Mouse (Mus musculus): ENCODE results near the gene Zfp13.
A peak's percentile ranks its signal among the peaks of the same experiment; 100 is the strongest.
"Not testable (repeated sequence)": the region's sequence is repeated elsewhere in the genome, so short reads cannot be mapped to it uniquely, and the experiment has no call there.

Gene Zfp13

DNA sequence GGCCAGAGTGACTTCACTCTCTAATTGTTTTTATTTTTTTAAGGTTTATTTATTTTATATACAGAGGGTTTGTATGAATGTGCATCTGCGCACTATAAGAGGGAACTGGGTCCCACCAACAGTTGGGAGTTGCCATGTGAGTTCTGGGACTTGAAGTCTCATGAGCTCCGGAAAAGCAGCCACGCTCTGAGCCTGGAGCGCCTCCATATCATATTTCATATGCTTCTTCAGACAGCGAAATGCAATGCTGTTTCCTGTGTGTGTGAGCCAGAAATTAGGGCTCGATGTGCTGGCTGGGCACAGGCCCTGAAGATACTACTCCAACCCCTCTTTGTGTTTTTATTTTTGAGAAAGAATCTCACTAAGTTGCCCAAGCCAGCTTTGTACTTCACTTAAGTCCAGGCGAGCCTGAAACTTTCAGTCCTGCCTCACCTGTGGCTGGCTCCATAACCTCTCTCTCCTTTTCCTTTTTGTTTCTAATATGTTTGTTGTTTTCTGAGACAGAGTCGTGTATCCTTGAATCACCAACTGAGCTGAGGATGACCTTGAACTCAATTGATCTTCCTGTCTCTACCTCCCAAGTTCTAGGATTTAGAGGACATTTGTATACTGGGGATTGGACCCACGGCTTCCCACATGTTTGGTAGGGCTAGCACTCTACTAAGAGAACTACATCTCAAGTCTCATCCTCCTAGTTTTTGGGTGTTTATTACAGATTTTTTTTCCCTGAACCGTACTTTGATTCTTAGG, 2.7 kb upstream of the Zfp13 start:
- H3K27me3 ChIP-seq (ENCODE audit: control insufficient read depth, insufficient read depth, low read length, poor library complexity, severe bottlenecking): no peaks in the 10 kb centered on the region
- DNase-seq (ENCODE audit: low read depth, low spot score): no peak

DNA sequence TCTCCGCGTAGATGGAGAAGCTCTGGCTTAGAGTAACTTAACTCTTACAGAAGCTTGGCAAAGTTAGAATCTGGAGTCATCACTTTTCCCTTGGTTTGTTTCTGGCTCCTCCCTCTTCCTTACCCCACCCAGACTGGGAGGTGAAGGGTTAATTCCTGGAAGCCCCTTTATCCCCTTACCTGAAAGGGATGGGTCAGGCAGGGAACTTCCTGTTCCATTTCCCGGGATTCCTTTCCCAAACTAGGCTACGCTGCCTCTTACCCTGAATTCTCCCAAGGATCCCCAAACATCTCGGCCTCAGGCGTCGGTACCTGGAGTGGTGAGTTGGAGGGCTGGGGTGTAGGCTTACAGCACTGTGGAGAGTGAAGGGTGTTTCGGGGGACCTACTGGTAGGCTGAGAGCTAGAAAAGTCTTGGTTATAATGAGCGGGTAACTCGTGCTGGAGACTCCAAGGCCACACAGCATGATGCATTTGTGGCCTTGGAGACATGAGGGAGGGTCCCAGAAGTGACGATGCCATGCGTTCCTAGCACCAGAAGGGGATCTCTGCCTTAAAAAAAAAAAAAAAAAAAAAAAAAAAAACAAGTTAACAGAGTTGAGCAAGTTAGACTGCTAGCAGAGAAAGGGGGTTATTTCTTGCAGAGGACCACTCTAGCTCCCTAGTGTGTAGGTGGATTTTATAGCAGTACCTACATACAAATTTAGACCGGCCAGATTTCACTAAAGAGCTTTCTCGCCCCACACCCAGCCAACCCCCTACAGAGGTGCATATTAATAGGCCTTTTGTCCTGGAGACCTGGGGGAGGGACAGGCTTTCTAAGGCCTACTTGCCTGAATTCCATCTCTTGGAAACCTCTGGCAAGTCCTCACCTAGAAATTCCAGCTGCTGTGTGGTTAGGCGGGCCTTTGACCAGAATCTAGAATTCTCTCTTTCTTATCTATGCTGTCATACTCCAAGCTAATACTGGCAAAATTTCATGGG, 1.6 kb upstream of the Zfp13 start, which contains the start of gene Zscan10:
TSS of gene Zscan10 (plus strand) at position 216 of the 982 bp plus-strand sequence.
- H3K27me3 ChIP-seq (ENCODE audit: control insufficient read depth, insufficient read depth, low read length, poor library complexity, severe bottlenecking): no peaks in the 10 kb centered on the region
- no peak for DNase-seq (ENCODE audit: low read depth, low spot score)
- no peaks in the 10 kb centered on the region for H3K36me3 ChIP-seq (ENCODE audit: control insufficient read depth, insufficient read depth, low read length, poor library complexity, severe bottlenecking)

More for the DNA sequence above, 2.7 kb upstream of the Zfp13 start:
- H3K36me3 ChIP-seq (ENCODE audit: control insufficient read depth, insufficient read depth, low read length, poor library complexity, severe bottlenecking): no peaks in the 10 kb centered on the region

DNA sequence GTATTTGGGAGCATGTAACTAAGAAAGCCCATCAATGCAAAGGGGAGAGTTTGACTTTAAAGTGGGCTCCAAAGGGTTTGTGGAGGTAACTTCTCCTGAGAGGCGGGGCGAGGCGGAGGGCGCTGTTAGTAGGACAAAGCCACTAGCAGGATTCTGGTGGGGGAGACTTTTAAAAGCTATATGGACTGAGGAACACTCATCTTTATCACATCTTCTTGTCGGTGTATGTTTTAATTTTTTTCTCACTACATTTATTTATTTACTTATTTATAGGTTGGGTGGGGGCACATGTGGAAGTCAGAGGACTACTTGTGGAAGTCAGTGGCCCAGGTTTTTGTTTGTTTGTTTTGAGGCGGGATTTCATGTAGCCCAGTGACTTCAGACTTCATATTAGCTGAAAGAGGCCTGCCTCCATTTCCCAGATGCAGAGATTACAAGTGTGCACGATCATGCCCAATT, 347 bp upstream of the Zfp13 start:
- DNase-seq (ENCODE audit: low read depth, low spot score): no peak

DNA sequence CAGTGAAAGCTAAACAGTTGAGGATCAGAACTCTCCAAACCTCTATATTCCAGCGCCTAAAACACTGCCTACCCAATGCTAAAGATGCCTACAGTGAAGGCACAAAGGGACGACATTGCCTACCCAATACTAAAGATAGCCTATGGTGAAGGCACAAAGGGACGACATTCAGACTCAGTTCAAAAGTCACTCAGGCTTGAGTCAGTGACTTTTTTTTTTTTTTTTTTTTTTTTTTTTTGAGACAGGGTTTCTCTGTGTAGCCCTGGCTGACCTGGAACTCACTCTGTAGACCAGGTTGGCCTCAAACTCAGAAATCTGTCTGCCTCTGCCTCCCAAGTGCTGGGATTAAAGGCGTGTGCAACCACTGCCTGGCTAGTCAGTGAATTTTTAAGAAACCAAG, 4.1 kb downstream of the Zfp13 start:
- not testable (repeated sequence) for H3K27me3 ChIP-seq (ENCODE audit: control insufficient read depth, insufficient read depth, low read length, poor library complexity, severe bottlenecking); H3K36me3 ChIP-seq (ENCODE audit: control insufficient read depth, insufficient read depth, low read length, poor library complexity, severe bottlenecking); DNase-seq (ENCODE audit: low read depth, low spot score)

More for the DNA sequence above, 347 bp upstream of the Zfp13 start:
- H3K27me3 ChIP-seq (ENCODE audit: control insufficient read depth, insufficient read depth, low read length, poor library complexity, severe bottlenecking): no peaks in the 10 kb centered on the region
- no peaks in the 10 kb centered on the region for H3K36me3 ChIP-seq (ENCODE audit: control insufficient read depth, insufficient read depth, low read length, poor library complexity, severe bottlenecking)

DNA sequence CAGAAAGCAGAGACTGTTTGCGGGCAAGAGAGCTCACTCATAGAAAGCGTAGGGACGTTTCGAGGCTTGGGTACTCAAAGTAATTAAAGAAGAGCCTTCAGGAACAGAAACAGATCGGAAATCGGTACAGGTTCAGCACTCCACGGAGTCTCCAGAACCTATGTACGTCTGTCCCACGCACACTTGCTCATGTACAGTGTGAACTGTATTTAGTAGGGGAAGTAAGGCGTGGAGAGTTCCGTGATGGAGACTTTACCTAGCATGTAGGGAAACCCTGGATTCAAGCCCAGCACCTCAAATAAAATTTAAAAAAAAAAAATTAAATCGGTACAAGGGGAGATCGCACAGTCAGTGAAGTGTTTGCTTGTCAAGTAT, 6.4 kb downstream of the Zfp13 start:
- no peak for DNase-seq (ENCODE audit: low read depth, low spot score)
- no peaks in the 10 kb centered on the region for H3K36me3 ChIP-seq (ENCODE audit: control insufficient read depth, insufficient read depth, low read length, poor library complexity, severe bottlenecking)

DNA sequence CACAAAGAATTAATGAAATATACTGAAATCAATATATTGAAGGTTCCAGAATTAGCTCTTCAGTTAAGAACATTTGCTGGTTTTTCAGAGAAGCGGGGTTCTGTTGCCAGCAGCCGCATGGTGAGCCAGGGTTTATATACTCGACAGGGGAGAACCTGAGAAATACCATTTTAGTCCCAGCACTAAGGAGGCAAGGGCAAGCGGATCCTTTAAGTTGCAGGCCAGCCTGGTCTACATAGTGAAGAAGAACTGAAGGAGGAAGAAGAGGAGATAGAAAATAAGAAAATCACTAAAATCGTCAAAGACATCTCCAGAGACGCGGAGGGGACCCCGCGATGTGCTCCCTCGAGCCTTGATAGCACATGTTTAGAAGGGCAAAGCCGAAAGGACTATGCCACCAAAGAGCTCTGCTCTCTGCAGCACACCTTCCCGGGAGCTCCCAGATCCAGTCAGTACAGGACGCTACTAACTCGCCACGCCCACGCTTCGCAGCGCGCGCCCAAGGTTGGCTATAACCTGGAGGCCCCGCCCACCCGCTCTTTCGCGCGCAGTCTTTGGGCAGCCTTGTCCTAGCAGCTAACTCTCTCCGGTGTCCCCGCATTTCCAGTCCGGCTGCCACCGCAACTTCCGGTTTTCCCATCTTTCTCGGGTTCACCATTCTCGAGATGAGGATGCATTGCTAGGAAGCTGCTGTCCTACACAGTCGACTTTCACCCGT, 6.9 kb downstream of the Zfp13 start:
- peak; percentile 78 for DNase-seq (ENCODE audit: low read depth, low spot score)
- Histone ChIP-seq H3K27me3 (ENCODE audit: control insufficient read depth, insufficient read depth, low read length, poor library complexity, severe bottlenecking) (no peaks in the 10 kb centered on the region), H3K36me3 (ENCODE audit: control insufficient read depth, insufficient read depth, low read length, poor library complexity, severe bottlenecking) (no peaks in the 10 kb centered on the region)

More for the DNA sequence above, 6.4 kb downstream of the Zfp13 start:
- H3K27me3 ChIP-seq (ENCODE audit: control insufficient read depth, insufficient read depth, low read length, poor library complexity, severe bottlenecking): no peaks in the 10 kb centered on the region

DNA sequence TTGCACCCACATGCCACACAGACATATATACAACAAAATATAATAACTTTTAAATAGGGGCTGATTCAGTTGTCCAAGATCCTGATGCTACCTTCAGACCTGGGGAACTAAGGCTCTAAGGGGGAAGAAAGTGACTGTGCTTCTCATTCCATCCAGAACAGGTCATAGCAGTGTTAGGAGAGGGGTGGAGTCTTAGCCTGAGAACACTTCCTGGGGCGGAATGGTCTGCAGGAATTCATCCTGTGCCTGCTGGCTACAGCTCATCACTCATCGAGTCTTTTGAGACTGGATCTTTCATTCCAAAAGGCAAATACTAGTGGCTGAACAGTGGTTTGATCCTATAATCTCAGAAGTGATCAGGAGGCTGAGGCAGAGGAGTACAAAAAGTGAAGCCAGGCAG, 12.0 kb downstream of the Zfp13 start:
- DNase-seq (ENCODE audit: low read depth, low spot score): no peak
- Histone ChIP-seq H3K36me3 (ENCODE audit: control insufficient read depth, insufficient read depth, low read length, poor library complexity, severe bottlenecking) (no peaks in the 10 kb centered on the region), H3K27me3 (ENCODE audit: control insufficient read depth, insufficient read depth, low read length, poor library complexity, severe bottlenecking) (no peaks in the 10 kb centered on the region; the same call in 1 of the 2 replicates)

DNA sequence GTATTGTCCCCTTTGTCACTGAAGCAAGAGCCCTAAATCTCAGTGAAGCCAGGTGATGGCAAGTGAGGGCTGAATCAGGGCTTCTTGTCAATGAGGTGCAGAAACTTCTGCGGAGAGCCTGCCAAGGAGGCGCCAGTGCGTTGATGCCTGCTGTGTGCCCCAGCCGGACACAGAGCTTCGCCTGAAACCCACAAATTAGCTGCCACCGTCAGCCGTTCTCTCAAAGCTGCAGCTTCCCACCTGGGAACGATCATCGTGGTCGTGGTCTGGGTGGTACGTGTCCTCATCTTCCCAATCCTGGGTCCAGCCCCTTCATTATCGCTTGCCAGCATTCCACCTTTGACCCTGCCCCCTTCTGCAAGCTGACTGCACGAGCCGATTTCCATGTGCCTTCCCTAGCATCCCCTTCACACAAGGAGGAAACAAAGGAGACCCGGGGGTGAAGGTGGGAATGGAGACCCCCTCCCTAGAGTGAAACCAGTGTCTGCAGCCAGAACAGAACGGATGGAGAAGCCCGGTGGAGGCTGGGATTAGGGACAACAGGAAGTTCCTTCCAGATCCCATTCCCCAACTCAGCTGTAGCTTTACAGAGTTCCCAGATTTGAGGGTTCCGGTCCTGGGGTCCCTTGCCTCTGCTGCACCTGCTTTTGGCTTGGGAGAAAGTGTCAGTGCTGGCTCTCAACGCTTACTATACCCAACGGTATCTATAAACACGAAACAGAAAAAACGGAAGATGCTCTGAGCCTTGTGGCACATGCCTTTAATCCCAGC, 13.4 kb downstream of the Zfp13 start:
- DNase-seq (ENCODE audit: low read depth, low spot score): no peak
- H3K36me3 ChIP-seq (ENCODE audit: control insufficient read depth, insufficient read depth, low read length, poor library complexity, severe bottlenecking): no peaks in the 10 kb centered on the region
- no peaks in the 10 kb centered on the region; the same call in 1 of the 2 replicates for H3K27me3 ChIP-seq (ENCODE audit: control insufficient read depth, insufficient read depth, low read length, poor library complexity, severe bottlenecking)

DNA sequence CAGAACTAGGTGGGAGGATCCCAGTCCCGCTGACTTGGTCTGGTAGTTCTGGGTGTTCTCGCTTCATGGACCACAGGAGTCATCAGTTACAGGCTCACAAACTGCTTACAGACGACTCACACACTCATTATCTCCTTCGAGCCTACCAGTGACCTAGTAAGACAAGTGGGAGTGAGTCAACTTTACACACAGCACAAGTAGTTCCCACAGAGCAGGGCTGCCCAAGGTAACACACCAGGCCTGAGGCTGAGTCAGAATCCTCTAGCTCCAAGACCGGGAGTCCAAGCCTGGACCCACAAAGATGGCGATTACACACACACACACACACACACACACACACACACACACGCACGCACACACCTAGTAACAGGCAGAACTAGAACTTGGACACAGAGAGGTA, 14.5 kb downstream of the Zfp13 start:
- DNase-seq (ENCODE audit: low read depth, low spot score): no peak
- H3K27me3 ChIP-seq (ENCODE audit: control insufficient read depth, insufficient read depth, low read length, poor library complexity, severe bottlenecking): no peaks in the 10 kb centered on the region; the same call in 1 of the 2 replicates
- no peaks in the 10 kb centered on the region for H3K36me3 ChIP-seq (ENCODE audit: control insufficient read depth, insufficient read depth, low read length, poor library complexity, severe bottlenecking)

DNA sequence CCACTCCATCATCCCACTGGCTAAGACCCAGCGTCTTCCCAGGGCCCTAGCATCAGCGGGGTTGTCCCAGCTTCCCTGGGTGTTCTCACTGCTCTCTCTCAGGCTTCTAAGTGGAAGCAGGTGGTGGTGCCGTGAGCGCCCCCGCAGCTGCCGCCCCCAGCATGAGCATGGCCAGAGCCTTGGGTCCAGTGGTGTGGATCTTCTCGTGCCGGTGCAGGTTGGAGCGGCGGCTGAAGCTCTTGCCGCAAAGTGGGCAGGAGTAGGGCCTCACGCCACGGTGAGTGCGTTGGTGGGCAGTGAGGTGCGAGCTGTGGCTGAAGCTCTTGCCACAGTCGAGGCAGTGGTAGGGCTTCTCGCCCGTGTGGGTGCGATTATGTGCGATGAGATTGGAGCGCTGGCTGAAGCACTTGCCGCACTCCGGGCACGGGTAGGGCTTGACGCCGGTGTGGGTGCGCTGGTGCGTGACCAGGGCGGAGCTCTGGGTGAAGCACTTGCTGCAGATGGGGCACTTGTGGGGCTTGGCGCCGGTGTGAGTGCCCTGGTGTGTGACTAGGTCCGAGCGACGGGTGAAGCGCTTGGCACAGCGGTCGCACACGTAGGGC, 23.2 kb downstream of the Zfp13 start:
- no peak for DNase-seq (ENCODE audit: low read depth, low spot score)
- Histone ChIP-seq H3K27me3 (ENCODE audit: control insufficient read depth, insufficient read depth, low read length, poor library complexity, severe bottlenecking) (no peaks in the 10 kb centered on the region), H3K36me3 (ENCODE audit: control insufficient read depth, insufficient read depth, low read length, poor library complexity, severe bottlenecking) (no peaks in the 10 kb centered on the region)

DNA sequence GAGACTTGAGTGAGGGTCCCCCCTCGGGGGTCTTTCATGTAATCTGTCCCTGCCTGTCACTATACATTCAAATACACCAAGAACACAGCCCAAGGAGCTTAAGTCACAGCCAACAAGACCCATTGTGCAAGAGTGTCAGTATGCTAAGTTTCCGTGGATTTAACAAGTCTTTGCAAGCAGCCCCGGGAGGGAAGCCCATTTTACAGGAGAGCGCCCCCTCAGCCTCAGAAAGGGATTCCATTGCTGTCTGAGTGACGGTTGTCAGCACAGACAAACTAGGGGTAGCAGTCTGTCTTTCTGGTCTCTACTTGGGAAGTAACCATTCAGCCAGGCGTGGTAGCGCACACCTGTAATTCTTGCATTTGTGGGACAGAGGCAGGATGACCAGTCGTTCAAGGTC, 25.2 kb downstream of the Zfp13 start:
- no peak for DNase-seq (ENCODE audit: low read depth, low spot score)
- Histone ChIP-seq H3K27me3 (ENCODE audit: control insufficient read depth, insufficient read depth, low read length, poor library complexity, severe bottlenecking) (no peaks in the 10 kb centered on the region), H3K36me3 (ENCODE audit: control insufficient read depth, insufficient read depth, low read length, poor library complexity, severe bottlenecking) (no peaks in the 10 kb centered on the region)

DNA sequence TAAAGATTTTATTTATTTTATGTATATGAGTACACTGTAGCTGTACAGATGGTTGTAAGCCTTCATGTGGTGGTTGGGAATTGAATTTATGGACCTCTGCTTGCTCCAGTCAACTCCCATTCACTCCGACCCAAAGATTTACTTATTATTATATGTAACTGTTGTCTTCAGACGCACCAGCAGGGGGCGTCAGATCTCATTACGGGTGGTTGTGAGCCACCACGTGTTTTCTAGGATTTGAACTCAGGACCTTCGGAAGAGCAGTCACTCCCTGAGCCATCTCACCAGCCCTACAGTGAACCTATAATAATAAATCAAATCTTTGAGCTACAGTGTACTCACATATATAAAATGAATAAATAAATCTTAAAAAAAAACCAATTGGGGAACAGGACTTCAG, 27.2 kb downstream of the Zfp13 start:
- peak; percentile 39 for DNase-seq (ENCODE audit: low read depth, low spot score)
- Histone ChIP-seq H3K36me3 (ENCODE audit: control insufficient read depth, insufficient read depth, low read length, poor library complexity, severe bottlenecking) (no peaks in the 10 kb centered on the region), H3K27me3 (ENCODE audit: control insufficient read depth, insufficient read depth, low read length, poor library complexity, severe bottlenecking) (no peaks in the 10 kb centered on the region)

DNA sequence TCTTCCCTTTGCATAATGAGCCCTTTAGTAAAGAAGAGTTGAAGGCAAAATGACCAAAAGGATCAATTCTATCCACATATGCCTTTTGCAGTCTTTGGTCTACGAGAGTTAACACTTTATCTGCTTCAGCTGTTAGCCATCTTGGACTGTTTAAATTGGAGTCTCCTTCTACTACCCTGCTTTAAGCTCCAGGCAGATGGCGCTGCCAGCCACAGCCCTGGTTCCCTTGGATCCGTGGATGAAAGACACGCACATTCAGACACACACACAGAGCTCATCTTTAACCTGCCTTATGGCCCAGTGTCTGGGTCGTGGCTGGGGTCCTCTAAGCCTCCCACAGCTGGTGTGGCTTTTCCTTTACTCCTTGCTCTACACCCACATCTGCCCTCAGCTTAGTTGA, 28.2 kb downstream of the Zfp13 start:
- Histone ChIP-seq H3K27me3 (ENCODE audit: control insufficient read depth, insufficient read depth, low read length, poor library complexity, severe bottlenecking) (no peaks in the 10 kb centered on the region), H3K36me3 (ENCODE audit: control insufficient read depth, insufficient read depth, low read length, poor library complexity, severe bottlenecking) (no peaks in the 10 kb centered on the region)
- no peak for DNase-seq (ENCODE audit: low read depth, low spot score)

DNA sequence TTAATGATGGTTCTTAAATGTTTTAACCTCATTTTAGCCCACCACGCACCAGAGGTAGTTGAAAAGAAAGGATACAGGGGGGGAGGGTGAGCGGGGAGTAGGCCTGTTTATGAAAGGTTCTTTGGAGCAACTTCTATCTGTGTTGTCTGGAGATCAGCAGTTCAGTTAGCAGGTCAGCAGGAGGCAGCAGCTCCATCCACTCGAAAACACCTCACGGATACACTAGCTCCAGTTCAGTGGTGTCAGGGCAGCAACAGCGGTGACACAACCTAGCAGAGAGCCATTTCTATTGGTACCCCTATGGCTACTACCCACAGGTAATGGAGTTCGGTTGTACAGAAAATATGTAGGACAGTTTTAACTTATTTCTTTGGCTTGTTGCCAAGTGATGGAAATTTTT, 29.3 kb downstream of the Zfp13 start:
- no peaks in the 10 kb centered on the region for H3K36me3 ChIP-seq (ENCODE audit: control insufficient read depth, insufficient read depth, low read length, poor library complexity, severe bottlenecking)
- no peaks in the 10 kb centered on the region for H3K27me3 ChIP-seq (ENCODE audit: control insufficient read depth, insufficient read depth, low read length, poor library complexity, severe bottlenecking)
- DNase-seq (ENCODE audit: low read depth, low spot score): peak; percentile 75

Data from splenic B cell, adult 2 months (primary cell).